Mouse (Mus musculus) left cerebral cortex, adult 8-10 months (tissue): Measurements from ENCODE around the gene Ttc6. TPM values are rescaled to one million over a fixed set of nuclear protein-coding genes. Genes with fewer than 3 reads are reported as not detected.

Source experiments
- DNase-seq, 2 experiments: peaks; one replicate each; pipeline ENCODE4 v3.0.0; 2022; ENCODE audit warnings: low spot score in 2 of 2
- total RNA-seq, 4 experiments: library from RNA; stranded (reverse); gene quantifications; 2 replicates each; pipeline ENCODE4 v1.2.4; 2022

The Ttc6 gene
- total RNA-seq, 4 experiments from 2014 or later, result 0.07 to 0.53 (median 0.07) TPM; not detected in 1

DNA sequence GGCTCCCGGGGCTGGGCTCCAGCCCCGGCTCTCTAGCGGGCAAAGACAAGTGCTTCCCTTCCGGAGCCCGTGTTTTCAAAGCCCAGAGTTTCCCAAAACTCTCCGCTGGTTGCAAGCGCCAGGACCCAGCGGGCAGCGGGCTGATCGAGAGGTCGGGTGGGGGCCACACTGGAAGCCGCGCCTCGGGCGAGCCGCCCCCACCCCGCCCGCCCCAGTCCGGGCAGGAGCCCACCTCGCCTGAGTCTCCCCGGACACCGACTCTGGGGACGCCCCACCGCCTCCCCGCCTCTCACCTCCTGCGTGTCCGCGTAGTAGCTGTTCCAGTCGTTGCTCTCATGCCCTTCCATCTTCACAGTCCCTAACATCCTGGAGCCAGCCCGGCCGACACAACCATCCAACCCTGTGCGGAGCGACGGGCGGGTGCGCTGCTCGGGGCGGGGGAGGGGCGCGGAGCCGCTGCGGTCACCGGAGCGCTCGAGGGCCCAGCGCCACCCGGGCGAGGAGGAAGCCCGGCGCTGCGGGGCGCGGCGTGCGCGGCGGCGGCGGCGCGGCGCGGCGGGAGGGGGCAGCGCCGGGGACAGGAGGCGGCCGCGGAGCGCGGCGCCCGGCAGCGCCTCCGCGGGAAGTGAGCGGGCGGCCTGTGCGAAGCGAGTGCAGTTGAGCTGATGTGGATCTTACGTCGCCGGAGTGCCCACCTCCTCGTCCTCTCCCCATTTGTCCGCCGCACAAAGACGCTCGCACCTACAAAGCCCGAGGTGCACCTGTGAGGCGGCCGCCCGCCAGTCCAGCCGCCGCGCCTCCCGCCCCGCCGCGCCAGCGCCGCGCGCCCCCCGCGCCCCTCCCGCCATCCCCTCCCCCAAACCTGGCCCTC, 18.3 kb upstream of the Ttc6 start:
- DNase-seq, result no peak

DNA sequence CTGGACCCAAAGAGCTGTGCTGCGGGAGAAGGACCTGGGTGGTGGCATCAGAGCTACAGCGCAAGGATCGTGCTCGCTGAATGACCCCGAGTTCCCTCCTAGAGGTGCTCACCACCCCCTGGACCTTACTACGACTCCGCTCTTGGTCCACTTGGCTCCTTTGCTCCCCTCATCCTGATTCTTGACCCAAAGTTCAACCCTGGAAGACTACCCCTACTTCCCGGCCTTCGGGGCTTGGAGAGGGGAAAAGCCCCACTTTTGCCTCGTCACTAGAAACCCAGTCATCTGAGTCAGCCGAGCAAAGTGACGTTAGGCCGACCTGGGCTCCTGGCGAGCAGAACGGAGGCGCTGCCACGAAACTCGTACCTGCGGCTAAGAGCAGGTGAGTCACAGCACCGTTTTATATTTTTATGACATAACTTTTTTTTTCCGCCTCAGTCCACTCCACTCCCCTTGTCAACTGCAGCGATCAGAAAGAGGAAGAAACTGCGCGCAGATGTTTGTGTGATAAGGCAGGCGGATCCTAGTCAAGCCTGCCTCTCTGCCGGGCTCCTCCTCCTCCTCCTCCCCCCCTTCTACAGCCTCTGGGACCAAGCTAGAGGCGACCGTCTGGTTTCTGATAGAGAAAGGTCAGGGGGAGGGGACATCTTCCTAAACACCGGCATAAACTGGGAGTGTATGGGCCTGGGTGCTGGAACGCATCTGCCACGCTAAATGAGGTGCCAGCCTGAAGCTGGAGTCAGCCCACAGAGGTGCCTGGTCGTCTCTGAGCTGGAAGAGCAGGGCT, 17.3 kb upstream of the Ttc6 start, which contains the start of gene Foxa1:
TSS of gene Foxa1 (minus strand) at position 502 of the 787 bp plus-strand sequence.
- DNase-seq, result no peak

DNA sequence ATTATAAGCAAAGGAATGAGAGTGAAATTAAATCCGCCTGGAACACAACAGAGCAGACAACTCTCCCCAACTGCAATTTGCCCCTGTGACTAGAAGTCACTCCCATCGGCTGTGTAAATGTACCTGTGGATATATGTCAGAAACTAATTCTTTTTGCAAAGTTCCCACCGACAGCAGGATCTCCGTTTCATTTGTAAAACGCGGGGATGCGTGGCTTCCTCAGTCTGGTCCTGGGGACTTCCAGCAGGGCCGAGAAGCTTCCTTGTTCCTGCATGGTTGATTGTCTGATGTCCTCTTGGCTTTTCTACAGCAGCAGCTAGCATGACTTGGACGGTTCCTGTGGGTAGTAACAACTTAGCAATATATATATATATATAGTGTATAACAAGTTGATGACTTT, 16.0 kb upstream of the Ttc6 start:
- no peak for DNase-seq

DNA sequence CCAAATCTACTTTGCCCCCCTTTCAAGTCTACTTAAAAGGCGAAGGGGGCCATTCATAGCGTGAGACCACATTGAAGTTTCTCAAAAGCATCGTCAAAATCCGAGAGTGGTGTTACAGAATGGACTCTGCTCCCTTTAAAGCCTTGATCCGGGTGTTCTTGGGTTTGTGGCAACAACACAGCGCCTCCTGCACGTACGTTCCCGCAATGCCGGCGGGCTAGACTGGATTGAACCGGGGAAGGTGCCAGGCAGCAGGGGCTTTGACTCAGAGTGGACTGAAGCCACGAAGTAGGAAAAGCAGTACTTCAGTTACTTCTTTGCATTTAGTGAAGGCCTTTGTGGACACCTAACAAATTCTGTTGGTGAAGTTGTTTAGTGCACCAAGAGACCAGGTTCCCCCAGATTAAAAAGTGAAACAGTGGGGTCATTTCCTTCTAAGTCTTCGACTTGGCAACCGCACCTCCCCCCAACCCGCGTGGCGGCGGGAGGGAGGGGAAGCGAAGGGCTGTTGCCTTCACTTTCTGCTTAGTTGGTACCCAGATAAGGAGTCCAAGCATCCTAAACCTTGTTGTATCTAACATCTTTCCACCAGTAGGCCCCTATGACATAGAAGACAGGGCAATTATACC, 15.4 kb upstream of the Ttc6 start:
- no peak for DNase-seq

DNA sequence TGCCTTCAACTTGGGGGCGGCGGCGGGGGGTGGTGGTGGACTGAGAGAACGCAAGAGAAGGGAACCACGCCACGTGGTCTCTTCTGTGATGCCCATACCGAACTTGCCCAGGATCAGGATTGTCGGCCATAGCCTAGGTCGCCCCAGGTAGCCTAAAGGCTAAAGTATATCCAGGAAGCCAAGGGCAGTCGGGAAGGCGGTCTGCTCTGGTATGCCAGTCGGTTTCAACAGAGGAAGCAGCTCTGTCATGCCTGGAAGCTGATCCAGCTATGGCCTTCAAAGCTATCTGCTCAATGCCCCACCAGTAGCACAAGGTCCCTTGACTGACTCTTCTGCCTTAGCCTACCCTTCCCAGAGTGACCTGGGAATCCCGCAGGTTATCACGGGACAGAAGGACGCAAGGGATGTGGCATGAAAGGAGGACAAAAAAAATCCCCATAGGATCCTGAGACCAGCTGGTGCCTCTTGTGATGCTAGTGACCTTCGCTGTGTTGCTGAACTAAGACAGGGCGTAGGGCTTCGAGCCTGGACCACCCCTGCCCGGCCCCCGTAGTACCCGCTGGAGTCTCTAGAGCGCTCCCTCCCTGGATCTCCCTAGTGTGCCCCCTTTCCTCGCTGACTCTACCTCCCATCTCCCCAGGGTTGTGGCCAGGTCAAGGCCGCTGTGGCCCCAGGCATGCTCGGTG, 14.8 kb upstream of the Ttc6 start:
- DNase-seq, result no peak

DNA sequence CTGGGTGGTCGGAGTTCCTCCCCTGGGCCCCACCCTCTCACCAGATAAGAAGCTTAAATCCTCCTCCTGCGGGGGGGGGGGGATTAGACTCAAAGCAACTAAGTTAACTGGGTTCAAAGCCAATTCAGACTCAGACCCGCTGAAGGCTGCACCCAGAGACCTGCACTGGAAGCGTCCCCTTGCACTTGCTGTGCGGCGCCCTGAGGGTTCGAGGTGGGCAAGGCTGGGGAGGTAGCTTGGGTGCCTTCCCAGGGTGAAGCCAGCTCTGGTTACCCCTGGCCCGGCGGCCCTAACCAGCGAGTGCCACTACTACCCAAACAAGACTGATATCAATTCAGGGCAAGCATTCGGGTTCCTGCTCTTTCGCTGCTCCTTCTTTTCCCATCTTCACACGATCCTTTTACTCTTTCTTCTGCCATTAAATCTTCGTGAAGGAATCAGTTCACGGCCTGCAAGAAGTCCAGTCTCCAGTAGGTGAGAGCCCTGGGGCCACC, 14.2 kb upstream of the Ttc6 start:
- DNase-seq, result no peak

DNA sequence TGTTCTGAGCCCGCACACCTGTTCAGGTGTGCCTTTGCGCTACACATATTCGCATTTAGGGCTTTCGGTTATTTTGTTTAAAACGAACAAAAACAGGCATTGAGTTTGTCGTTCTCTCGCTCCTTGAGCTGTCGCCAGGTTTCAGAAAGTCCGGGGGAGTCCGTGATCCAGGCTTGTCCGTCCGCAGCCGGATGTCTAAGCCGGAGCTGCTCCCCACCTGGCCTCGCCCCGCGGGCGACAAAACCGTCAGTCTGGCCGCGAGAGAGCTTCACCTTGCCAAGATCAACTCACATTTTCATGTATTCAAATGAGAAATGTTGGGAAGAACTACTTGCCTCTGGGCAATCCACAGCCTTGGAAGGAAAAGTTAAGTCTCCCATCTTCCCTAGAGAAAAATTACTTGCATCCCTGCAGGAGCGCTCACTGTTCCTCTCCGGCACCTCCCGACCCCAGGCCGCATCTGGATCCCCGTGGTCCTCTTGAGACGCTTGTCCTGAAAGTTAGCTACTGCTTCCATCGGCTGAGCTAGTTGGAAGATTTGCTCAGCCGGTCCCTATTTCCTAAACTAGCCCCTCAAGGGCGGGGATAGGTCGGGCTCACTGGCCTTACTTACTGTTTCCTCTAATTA, 13.6 kb upstream of the Ttc6 start:
- DNase-seq, result no peak

DNA sequence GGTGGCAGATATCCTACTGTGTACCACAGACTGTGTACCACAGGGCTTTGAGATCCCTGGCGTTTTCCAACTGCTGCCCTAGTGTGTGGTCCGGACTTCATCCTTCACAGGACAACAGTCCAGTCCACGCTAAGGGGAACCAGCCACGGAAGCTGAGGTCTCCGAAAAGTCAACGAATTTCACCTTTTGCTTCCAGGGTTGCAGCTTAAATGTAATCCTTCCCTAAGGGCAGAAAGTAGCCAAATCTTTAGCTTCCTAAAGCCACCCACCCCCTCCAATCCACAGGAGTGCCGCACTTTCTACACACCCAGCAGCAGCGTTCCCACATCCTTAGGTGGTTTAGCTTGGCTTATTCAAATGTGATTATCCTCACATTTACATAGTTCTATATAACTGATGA, 13.0 kb upstream of the Ttc6 start:
- no peak for DNase-seq

DNA sequence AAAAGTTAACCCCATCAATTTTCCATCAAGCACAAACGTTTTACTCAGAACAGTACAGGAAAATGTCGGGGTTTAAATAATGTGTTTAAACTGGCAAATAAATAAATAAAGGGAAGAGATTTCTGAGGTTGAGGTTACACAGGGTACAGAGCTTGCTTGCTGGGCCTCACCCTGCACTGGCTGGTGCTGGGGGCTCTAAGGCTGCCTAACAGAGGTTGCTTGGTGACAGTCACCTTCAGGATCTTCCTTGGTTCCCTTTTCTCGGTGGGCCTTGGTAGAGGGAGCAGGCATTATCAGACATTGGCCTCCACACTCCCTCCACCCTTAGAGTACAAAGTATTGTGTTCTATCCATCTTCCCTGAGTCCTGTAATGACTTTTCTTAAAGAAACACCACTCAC, 11.6 kb upstream of the Ttc6 start:
- DNase-seq, result no peak

DNA sequence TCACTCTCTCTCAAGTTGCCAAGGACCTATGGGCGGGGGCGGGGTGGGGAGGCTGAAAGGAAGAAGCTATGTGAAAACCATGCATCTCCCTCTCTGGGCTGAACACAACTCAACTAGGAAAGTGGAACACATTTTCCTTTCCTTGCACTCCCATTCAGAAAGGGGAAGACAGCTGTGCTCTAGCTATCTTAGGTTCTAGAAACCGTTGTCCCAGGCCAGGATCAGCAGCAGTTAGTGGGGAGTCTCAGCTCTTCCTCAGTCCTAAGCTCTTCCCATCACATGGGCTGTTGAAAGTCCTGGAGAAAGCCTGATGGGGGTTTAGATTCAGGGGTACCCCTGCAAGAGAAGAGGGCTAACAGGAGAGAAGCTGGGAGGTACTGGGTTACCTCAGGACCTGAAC, 9.8 kb upstream of the Ttc6 start:
- DNase-seq, result no peak

DNA sequence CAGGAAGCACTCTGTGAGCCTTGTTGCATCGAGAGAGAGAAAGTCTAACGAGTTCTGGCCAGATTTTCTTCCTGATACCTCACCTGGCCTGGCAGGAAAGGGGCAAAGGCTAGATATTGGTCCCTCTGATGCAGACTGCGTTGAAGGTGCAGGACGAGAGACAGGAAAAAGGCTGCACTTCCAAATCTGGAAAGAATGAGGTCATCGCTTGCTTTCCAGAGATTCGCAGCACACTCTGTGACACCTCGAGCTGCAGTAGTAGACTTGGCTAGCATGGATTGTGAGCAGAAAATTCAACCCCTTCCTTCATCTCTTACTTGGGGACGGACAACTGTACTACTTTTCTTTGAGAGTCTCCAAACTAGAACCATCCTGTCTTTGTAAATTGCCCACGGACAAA, 7.9 kb downstream of the Ttc6 start:
- DNase-seq, result no peak

DNA sequence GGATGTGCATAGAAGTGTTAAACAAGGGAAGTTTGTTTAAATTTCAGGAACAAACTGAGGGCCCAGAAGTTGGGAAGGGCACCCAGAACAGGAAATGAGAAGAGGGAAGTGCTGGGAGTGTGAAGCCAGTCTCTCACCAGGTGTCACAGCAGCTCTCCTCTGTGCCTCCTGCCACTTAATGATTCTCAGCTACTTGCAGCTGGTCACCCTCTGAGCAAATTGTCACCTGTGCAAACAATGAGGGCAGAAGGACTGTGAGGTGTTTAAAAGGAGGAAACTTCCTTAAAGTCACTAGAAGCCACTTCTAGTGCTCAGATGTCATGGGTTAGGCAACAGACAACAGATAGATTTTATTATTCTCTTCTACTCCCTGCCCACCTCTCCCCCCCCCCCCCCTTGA, 8.5 kb downstream of the Ttc6 start:
- DNase-seq, result no peak

DNA sequence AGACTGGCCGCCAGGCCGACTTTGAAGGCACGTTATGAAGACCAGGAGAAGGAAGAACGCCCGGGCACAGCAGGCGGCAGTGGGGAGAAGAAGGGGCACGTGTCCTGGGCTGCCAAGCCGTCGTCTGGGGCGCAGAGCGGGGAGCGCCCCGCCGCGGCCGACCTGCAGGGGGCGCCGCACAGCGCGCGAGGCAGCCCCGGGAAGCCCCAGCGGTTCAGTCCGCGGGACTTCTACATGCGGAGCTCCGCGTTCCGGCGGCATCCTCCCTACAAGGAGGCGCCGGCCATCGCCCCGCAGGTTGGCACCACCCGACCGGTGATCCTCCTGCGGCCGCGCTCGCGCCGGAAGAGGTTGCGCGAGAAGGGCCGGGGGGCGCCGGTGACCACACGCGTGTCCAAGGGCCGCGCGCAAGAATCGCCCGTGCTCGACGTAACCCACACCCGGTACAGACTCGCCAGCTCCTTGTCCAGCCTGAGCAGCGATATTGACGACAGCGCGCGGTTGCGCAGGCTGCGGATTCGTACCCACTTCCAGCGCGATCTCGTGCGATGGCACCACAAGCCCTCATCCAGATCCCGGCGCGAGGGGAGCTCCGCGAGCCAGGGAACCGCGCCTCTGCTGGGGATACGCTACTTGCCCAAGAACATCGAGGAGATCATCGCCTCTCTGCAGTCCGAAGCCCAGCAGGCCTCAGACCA, 12.2 kb downstream of the Ttc6 start:
- DNase-seq, result no peak

DNA sequence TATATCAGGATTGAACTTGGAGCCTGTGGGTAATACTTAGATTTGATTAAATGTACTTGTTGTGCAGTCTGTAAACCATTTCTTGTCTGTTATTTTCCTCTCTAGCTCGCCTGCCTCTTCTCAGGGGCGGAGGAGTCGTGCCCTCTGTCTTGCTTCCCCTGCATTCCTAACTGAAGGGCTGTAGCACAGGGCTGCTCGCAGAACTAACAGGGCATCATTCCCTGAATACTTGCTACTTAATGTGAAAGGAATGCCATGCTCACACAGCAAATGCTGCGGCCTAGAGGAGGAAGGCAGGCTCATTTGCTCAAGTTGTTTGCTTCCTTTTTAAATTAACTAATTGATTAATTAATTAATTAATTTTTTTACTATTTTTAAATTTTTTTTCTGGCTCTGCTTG, 43.7 kb downstream of the Ttc6 start:
- no peak for DNase-seq

DNA sequence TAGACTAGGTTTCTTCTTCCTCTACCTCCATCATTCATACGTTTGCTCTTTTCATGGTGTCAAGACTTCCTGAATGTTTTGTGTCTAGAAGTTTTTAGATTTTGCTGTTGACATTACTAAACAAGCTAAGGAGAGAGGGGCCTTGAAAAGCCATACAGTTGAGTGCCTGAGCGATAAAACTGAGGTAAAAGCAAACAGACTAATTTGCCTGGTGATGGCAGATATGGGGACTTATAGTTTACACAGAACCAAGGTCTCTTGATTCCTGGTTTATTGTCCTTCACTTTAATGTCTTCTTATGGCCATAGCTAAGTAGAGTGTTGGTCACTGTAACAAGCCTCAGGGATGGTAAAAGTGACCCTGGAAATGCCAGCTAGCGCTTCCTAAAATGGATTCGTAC, 51.2 kb downstream of the Ttc6 start:
- DNase-seq, result no peak

DNA sequence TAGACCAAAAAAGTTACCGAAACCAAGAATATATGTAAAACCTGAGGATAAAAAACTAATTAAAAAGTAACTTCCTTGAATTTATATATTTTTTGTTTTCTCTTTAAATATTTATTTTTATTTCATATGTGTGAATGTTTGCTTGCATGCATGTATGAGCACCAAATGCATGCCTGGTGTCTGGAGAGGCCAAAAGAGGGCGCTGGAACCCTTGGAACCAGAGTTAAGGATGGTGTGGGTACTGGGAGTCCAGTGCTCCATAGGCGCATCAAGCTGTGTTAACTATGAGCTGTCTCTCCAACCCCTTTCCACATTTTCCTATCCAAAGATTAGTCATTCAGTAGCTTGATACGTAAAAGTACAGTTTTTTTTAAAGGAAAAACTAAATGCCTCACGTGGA, 58.1 kb downstream of the Ttc6 start:
- no peak for DNase-seq

DNA sequence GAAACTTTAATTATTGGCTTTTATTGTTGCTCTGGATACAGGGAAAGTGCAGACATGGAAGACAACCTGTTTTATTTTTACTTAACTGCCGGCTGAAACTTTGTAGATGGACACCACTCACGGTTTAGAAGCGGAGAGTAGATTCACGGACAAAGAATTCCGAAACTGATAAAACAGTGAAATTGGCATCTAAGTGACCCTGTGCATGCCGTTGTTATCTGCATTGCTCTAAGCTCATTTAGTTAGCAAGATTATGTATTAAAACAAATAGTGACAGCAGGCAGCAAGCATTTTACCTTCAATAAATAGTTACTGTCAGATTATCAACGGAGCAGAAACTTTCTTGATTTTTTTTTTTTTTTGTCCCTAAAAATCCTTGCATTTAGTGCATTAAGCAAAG, 59.4 kb downstream of the Ttc6 start:
- no peak for DNase-seq

DNA sequence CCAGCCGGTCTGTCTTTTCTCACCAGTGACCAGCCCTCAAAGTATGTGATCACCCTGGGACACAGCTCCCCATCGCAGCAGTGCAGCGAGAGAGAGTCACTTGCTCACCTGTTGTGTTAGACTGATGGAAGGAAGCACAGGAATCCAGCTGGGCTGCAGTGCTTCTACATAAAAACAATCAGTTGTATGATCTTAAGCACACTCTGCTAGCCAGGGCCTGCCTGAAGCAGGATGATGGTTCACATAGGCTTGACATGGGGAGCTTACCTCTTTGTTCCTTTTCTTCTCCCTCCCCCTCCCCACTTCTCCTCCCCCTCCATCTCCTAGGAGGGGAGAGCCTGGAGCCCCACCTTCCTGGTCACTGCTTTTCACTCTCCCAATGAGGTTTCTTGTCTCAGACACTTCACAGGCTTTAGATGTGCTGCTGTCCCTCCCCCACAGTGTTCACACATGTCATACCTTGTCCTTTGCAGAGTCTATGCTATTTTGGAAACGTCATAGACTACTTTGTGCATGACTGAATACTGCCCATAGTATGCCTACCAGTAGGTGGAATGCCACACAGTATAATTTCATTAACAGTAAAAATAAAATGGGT, 60.2 kb downstream of the Ttc6 start:
- no peak for DNase-seq

DNA sequence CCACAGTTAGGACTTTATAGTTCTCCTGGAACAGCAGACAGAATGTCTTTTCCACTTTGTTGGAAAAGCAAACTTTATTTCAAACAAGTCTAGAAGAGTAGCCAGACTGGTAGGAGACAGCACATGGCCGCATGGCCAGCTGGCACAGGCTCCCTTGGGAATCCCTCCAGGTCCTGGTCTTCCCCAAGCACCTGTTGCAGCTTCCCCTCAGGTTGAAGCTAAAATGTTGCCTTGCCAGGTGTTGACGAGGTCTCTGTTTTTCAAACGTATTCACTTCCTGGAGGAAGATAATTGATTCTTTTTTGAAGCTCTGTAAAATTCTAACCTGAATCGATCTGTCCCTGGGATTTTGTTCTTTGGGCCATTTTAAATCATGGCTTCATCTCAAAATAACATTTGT, 86.1 kb downstream of the Ttc6 start:
- no peak for DNase-seq

DNA sequence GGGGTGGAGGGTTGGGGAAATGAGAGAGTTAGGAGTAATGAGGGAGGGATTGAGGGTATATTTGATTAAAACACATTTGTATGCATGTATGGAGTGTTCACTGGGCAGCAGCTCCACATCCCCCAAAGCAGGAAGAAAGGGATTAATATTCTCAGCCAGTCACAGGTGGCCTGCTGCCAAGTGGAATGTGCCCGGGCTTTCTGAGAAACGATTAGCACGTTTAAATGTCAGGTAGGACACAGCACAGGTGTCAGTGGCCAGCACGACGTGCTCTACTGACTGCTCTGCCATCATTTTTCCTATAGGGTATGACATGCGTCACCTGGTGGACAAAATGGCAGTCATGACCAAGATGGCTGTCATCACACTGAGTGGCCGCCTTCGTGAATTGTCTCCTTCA, 86.8 kb downstream of the Ttc6 start:
- DNase-seq, result no peak
